Mouse (Mus musculus): ENCODE measurements around the gene Tdrd1. TPM values are rescaled to one million over a fixed set of nuclear protein-coding genes. Genes with fewer than 3 reads are reported as not detected.

The Tdrd1 gene
- polyA plus RNA-seq (2012; rRNA removed): 0.38 and 0.50 TPM in 2 replicates

DNA sequence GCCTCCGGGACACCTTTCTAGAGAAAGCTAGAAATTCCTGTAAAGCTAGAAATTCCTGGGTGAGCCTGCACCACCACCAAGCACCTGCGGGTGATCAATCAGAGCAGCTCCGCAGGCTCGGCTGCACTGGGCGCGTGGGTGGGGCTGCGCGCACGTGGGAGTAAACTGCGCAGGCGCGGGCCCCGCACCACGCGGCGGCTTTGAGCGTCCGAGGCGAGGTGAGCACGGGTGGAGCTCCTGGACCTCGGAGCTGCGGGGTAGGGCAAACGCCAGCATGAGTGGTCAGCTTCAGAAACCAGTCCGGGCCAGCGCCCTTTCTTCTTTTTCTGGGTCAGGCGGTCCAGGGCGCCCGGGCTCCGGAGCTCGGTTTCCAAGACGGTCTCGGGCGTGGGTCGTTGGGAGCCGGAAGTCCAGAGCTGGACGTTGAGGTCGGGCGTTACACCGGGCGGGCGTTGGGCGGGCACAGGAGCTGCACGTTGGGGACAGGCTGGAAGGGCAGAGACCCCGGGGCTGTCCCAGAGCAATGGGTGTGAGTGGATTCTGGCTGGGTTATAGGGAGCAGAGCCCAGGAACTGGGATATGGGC, at the start of gene Tdrd1:
TSS of gene Tdrd1 (plus strand) at position 163 of the 585 bp plus-strand sequence.

DNA sequence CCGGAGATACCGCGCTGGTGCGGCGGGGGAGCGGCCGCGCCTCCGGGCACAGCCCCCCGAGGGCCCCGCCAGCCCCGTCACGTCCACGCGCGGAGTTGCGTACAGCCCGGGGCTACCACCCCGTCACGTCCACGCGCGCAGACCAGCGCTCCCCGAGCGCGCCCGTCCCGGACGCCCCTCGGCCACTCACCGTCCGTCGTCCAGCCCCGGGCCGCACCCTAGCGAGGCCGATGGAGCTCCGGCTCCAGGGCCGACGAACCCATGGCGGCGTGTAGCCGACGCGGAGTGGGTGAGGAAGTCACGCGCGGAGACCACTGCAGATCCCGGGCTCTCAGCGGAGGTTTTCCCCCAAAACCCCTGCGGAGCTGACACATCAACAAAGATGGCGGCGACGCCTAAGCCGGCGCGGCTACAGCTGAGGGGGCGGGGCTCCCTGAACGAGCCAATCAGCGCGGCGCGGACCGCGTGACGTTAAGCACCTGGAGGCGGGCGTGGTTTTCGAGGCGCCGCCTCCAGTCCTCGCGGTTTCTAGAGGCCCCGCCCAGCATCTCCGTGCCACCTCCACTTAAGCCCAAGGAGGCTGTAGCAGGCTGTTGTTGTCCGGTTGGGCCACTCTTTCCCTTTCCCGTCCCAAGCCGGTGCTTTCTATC, 4.1 kb upstream of the Tdrd1 start, which contains the start of gene Ccdc186:
TSS of gene Ccdc186 (minus strand) at position 393 of the 650 bp plus-strand sequence.

DNA sequence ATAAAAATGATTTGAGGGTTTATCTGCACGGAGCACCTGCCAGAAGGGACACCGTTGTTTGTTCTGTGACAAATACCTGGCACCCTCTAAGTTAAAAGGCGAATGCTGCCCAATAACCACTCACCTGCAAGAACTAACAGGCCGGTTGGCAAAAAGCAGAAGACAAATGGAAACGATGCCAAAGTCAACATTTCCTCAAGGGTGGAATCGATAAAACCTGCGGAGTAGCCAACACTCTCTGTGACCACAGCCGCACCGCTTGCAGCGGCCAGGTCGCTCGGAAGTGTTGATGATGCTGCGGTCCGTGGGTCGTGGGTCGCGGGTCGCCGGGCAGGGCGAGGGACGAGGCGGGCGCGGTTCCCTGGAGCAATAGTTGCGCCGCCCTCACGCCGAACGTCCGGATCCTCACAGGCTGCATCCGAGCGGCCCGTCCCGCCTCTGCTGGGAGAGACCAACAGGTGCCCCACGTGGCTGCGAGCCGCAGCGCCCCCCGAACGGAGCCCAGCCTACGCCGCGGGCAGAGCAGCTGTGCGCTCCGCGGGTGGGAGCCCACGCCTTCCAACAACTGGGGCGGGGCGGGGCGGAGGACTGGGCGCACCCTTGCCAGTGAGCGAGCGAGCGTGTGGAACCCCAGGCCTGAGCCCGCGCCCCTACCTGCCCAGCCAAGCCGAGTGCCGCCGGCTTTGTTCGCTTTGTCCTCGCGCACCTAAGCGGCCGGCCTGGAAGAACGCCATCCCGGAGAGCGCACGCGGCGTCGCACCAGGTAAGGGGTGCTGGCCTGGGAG, 48.0 kb downstream of the Tdrd1 start, which contains the start of gene Vwa2:
TSS of gene Vwa2 (plus strand) at position 434 of the 785 bp plus-strand sequence.

Other genes starting within 250 kb of the Tdrd1 start
- gene Adrb1, start 104.0 kb upstream of the Tdrd1 start, polyA plus RNA-seq (2012; rRNA removed): 7.7 and 10.9 TPM in 2 replicates
- 3.7 and 5.0 TPM in 2 replicates for gene Ccdc186, start 4.0 kb upstream of the Tdrd1 start, polyA plus RNA-seq (2012; rRNA removed)
- 0.50 and 0.52 TPM in 2 replicates for gene Vwa2, start 48.0 kb downstream of the Tdrd1 start, polyA plus RNA-seq (2012; rRNA removed)
- 4.7 and 4.8 TPM in 2 replicates for gene Afap1l2, start 182.0 kb downstream of the Tdrd1 start, polyA plus RNA-seq (2012; rRNA removed)

Measured in colon, adult 2 months (tissue).